Mouse (Mus musculus) right cerebral cortex, postnatal 36 days (tissue): ENCODE measurements around the gene Amy2a1.
"Not testable (repeated sequence)": the region's sequence is repeated elsewhere in the genome, so short reads cannot be mapped to it uniquely, and the experiment has no call there.

Experiments
- DNase-seq, 2 experiments: peaks; one replicate each; pipeline ENCODE4 v3.0.0; 2022; ENCODE audit warnings: low spot score in 2 of 2, mixed read lengths in 1 of 2

The Amy2a1 gene

GRCm38 (mm10) chr3:113532328-113532727, at the start of gene Amy2a1:
Gene Amy2a1 (minus strand): TSS chr3:113532428.
- DNase-seq: not testable (repeated sequence)

GRCm38 (mm10) chr3:113574578-113574977, 42.4 kb upstream of the Amy2a1 start:
- DNase-seq: no peak

GRCm38 (mm10) chr3:113574138-113574537, 41.9 kb upstream of the Amy2a1 start:
- DNase-seq: no peak

- no peak for DNase-seq
These were observed 39.9 kb upstream of the Amy2a1 start for GRCm38 (mm10) chr3:113572158-113572557.

- no peak for DNase-seq
These were observed 7.5 kb upstream of the Amy2a1 start for GRCm38 (mm10) chr3:113539692-113540091.
